Mouse (Mus musculus) forebrain, embryonic 10.5 days (tissue): Measurements from ENCODE around the gene Acap3. TPM values are rescaled to one million over a fixed set of nuclear protein-coding genes. Genes with fewer than 3 reads are reported as not detected.

ENCODE experiments used
- microRNA-seq: library from miRNA; unstranded; fragments of <30 nt; microRNA quantifications from one replicate; pipeline ENCODE4, GENCODE M21; 2017
- polyA plus RNA-seq: library from polyadenylated mRNA; unstranded; fragments of >200 nt; fragmentation: Nextera tagmentation; extraction: Ambion mirVana; gene quantifications from 2 replicates; pipeline ENCODE4 v1.2.1, GENCODE M21; 2016

Acap3 gene
- polyA plus RNA-seq, 1 experiment from 2014 or later, result 24.5 TPM

Small RNAs within 50 kb of the gene (microRNA-seq; reads per million reads assigned to microRNA genes)
- gene Gm22991, result not detected

Other genes with a start within 250 kb of the Acap3 start
- gene Gm10563, start 246.4 kb upstream of the Acap3 start, polyA plus RNA-seq, result not detected in 2 replicates
- 1.8 and 2.8 TPM in 2 replicates for gene Mmp23, start 238.4 kb upstream of the Acap3 start, polyA plus RNA-seq
- 16.8 and 18.3 TPM in 2 replicates for gene Mib2, start 222.6 kb upstream of the Acap3 start, polyA plus RNA-seq
- gene Fndc10, start 197.5 kb upstream of the Acap3 start, polyA plus RNA-seq, result 0.64 and 0.67 TPM in 2 replicates
- gene Ssu72, start 187.0 kb upstream of the Acap3 start, polyA plus RNA-seq, result 163 and 164 TPM in 2 replicates
- gene Tmem240, start 157.0 kb upstream of the Acap3 start, polyA plus RNA-seq, result 0.36 and 0.77 TPM in 2 replicates
- gene Atad3a, start 130.7 kb upstream of the Acap3 start, polyA plus RNA-seq, result 141 and 149 TPM in 2 replicates
- gene Vwa1, start 117.1 kb upstream of the Acap3 start, polyA plus RNA-seq, result 9.7 and 11.3 TPM in 2 replicates
- gene Tmem88b, start 105.9 kb upstream of the Acap3 start, polyA plus RNA-seq, result 0.24 and 0.27 TPM in 2 replicates
- gene Ankrd65, start 101.4 kb upstream of the Acap3 start, polyA plus RNA-seq, result not detected in 2 replicates
- 253 and 258 TPM in 2 replicates for gene Mrpl20, start 88.9 kb upstream of the Acap3 start, polyA plus RNA-seq
- gene Ccnl2, start 79.3 kb upstream of the Acap3 start, polyA plus RNA-seq, result 166 and 168 TPM in 2 replicates
- 165 and 172 TPM in 2 replicates for gene Aurkaip1, start 60.5 kb upstream of the Acap3 start, polyA plus RNA-seq
- gene Mxra8, start 52.1 kb upstream of the Acap3 start, polyA plus RNA-seq, result 37.6 and 39.4 TPM in 2 replicates
- gene Dvl1, start 44.4 kb upstream of the Acap3 start, polyA plus RNA-seq, result 4.6 and 5.3 TPM in 2 replicates
- 0.12 and 0.33 TPM in 2 replicates for gene Tas1r3, start 28.5 kb upstream of the Acap3 start, polyA plus RNA-seq
- gene Cptp, start 22.4 kb upstream of the Acap3 start, polyA plus RNA-seq, result 21.2 and 24.0 TPM in 2 replicates
- gene Ints11, start 22.3 kb upstream of the Acap3 start, polyA plus RNA-seq, result 120 and 121 TPM in 2 replicates
- 54.5 and 56.3 TPM in 2 replicates for gene Pusl1, start within 50 bp of the Acap3 start, polyA plus RNA-seq
- 144 and 150 TPM in 2 replicates for gene Ube2j2, start 52.0 kb downstream of the Acap3 start, polyA plus RNA-seq
- 18.4 and 20.9 TPM in 2 replicates for gene C1qtnf12, start 70.5 kb downstream of the Acap3 start, polyA plus RNA-seq
- 12.7 and 14.0 TPM in 2 replicates for gene B3galt6, start 100.8 kb downstream of the Acap3 start, polyA plus RNA-seq
- gene Sdf4, start 101.0 kb downstream of the Acap3 start, polyA plus RNA-seq, result 134 and 135 TPM in 2 replicates
- gene Tnfrsf4, start 122.0 kb downstream of the Acap3 start, polyA plus RNA-seq, result 0.72 and 1.1 TPM in 2 replicates
- 0.72 and 1.1 TPM in 2 replicates for gene Tnfrsf18, start 134.3 kb downstream of the Acap3 start, polyA plus RNA-seq
- gene Ttll10, start 167.6 kb downstream of the Acap3 start, polyA plus RNA-seq, result 0.10 and 0.41 TPM in 2 replicates
- 81.2 and 86.9 TPM in 2 replicates for gene 9430015G10Rik, start 218.2 kb downstream of the Acap3 start, polyA plus RNA-seq
- gene Rnf223, start 238.7 kb downstream of the Acap3 start, polyA plus RNA-seq, result 0.87 and 1.1 TPM in 2 replicates